Mouse (Mus musculus): ENCODE data around the gene Agap2.

DNA sequence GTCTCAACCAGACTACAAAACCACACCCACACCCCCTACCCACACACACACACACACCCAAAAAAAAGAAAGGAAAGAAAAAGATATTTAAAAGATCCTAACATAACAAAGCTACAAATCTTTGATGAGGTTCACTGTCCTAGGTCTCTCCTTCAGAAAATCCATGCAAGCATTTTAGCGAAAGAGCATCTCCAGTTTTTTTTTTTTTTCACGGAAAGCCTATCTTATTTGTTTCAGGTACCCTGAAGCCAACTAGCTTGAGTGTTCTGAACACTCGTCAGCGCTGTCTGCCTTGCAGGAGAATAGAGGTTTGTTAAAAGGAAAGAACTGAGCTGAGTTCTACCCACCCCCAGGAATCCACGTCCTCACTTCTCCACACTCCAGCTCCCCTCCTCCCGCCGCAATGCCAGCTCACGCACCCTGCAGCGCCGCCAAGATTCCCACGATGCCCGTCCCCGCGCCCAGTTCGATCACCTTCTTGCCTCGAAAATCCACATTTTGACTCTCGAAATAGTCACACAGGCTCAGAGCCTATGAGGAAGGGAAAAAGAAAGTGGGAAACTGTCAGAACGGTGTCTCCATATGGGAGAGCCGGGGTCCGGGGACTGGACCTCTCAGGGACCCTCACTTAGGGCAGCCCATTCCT lies 34.4 kb upstream of the Agap2 start:
- no peak for TF ChIP-seq POLR2A (IDR thresholded peaks at IDR 0.05; ENCODE audit: borderline replicate concordance, low read depth, low read length)
- TF ChIP-seq CTCF (IDR thresholded peaks at IDR 0.05; ENCODE audit: low read depth, low read length): no peak

All from bone marrow macrophage, adult 2 months (primary cell).